ENCODE assay signal across 24 mouse cellular contexts in genomic region chr16:36688076-36688475, GRCm38 (mm10). TPM values are rescaled to one million over a fixed set of nuclear protein-coding genes. Genes with fewer than 3 reads are reported as not detected.
DNase-seq lines count a peak whose midpoint lies in the region; TF ChIP-seq lines count a peak whose summit lies in the region.
"Had no signal": no experiment of that assay in that cellular context is flagged by ENCODE, and none has a peak within 500 bp of the region (broad histone marks: within the 10 kb centered on the region; RNA-seq: fewer than 3 reads in every experiment).

No protein-coding gene starts in this region.

- H3K36me3 ChIP-seq in CH12.LX (replicated peaks in 1 of 2; ENCODE audit: control insufficient read depth in 1 of 2, insufficient read depth in 1 of 2, low read length in 1 of 2): no peaks in the 10 kb centered on the region
- H3K36me3 ChIP-seq in splenic B cell, adult 2 months (ENCODE audit: control insufficient read depth, insufficient read depth, low read length, poor library complexity, severe bottlenecking): no peaks in the 10 kb centered on the region
- H3K36me3 ChIP-seq: embryonic facial prominence, embryonic 13.5 days; embryonic facial prominence, embryonic 15.5 days; forebrain, embryonic 10.5 days; forebrain, embryonic 12.5 days had no signal

- H3K27me3 ChIP-seq in CH12.LX (replicated peaks): no peaks in the 10 kb centered on the region
- H3K27me3 ChIP-seq in splenic B cell, adult 2 months (ENCODE audit: control insufficient read depth, insufficient read depth, low read length, poor library complexity, severe bottlenecking): no peaks in the 10 kb centered on the region
- H3K27me3 ChIP-seq: embryonic facial prominence, embryonic 15.5 days had no signal

- H3K79me2 ChIP-seq in CH12.LX (replicated peaks; ENCODE audit: control insufficient read depth, extremely low read depth, insufficient read depth, poor library complexity, severe bottlenecking): no peaks in the 10 kb centered on the region

- no peak overlapping the region for H3K4me3 ChIP-seq in CH12.LX (replicated peaks in 1 of 3; ENCODE audit: low read depth in 2 of 3, low read length in 2 of 3, poor library complexity in 1 of 3)
- H3K4me3 ChIP-seq: embryonic facial prominence, embryonic 13.5 days; embryonic facial prominence, embryonic 15.5 days; erythroblast, embryonic 14.5 days; forebrain, embryonic 10.5 days; forebrain, embryonic 12.5 days had no signal

- TF ChIP-seq RAD21 in CH12.LX (IDR thresholded peaks at IDR 0.05; ENCODE audit: low read depth, low read length): no peak

- H3K27ac ChIP-seq in CH12.LX (ENCODE audit: insufficient read depth, low read depth): no peak overlapping the region
- H3K27ac ChIP-seq: embryonic facial prominence, embryonic 13.5 days; embryonic facial prominence, embryonic 15.5 days; forebrain, embryonic 10.5 days; forebrain, embryonic 12.5 days had no signal

- TF ChIP-seq CTCF in CH12.LX (conservative IDR thresholded peaks at IDR 0.05 in 1 of 2, IDR thresholded peaks at IDR 0.05 in 1 of 2; ENCODE audit: low read depth in 2 of 2, low read length in 2 of 2): no peak

- H3K4me1 ChIP-seq in CH12.LX (ENCODE audit: control insufficient read depth in 1 of 2, insufficient read depth in 2 of 2): peaks cover 35 to 72% of the 10 kb centered on the region in 2 experiments
- H3K4me1 ChIP-seq: embryonic facial prominence, embryonic 15.5 days; forebrain, embryonic 10.5 days; forebrain, embryonic 12.5 days had no signal

- H3K9ac ChIP-seq in CH12.LX (ENCODE audit: insufficient read depth, low read depth): peak overlapping the region; percentile 41
- H3K9ac ChIP-seq: embryonic facial prominence, embryonic 13.5 days; embryonic facial prominence, embryonic 15.5 days; forebrain, embryonic 12.5 days had no signal

- TF ChIP-seq POLR2A in CH12.LX (IDR thresholded peaks at IDR 0.05; ENCODE audit: low read depth, low read length): no peak

- dilution Hi-C loops in CH12.LX (cut with MboI; ENCODE audit: extremely low pct_ligation_motif_present, extremely low pct_unique_long_range_greater_than_20kb, low sequenced_read_pairs): no loop called here

- DNase-seq in A20 (ENCODE audit: low read depth, low spot score) (peak; percentile 33), CH12.LX (ENCODE audit: extremely low read depth) (no peak)
- peak; percentile 49 for DNase-seq in splenic B cell, adult 2 months (ENCODE audit: low read depth, low spot score)
- no peak for DNase-seq in heart, adult 8-10 months (ENCODE audit: low spot score)
- DNase-seq in left cerebral cortex, adult 9 months (ENCODE audit: low spot score in 2 of 2): no peak
- DNase-seq: adrenal gland, adult 2 months; adrenal gland, postnatal 10 days; adrenal gland, postnatal 25 days; B cell, adult 2 months; cerebellum, adult 11 months; cerebellum, adult 18-20 months; cerebellum, adult 8-10 months; cerebellum, adult 9-11 months; cerebellum, postnatal 14 days; cerebellum, postnatal 36 days; embryo, embryonic 11 days had no signal

- TF ChIP-seq EP300 in CH12.LX (IDR thresholded peaks at IDR 0.05; ENCODE audit: low read length): peak; percentile 42; the same call in 1 of the 2 replicates

- in situ Hi-C loops in CH12.LX (cut with MboI; ENCODE audit: low pct_ligation_motif_present, low pct_unique_long_range_greater_than_20kb, low sequenced_read_pairs): no loop called here

- peak overlapping the region; percentile 67 for H3K4me2 ChIP-seq in CH12.LX (ENCODE audit: insufficient read depth, low read depth, poor library complexity, severe bottlenecking)
- H3K4me2 ChIP-seq: embryonic facial prominence, embryonic 13.5 days; embryonic facial prominence, embryonic 15.5 days; forebrain, embryonic 12.5 days had no signal

- no peaks in the 10 kb centered on the region for H3K9me3 ChIP-seq in CH12.LX (replicated peaks; ENCODE audit: low read length)
- H3K9me3 ChIP-seq: embryonic facial prominence, embryonic 13.5 days; embryonic facial prominence, embryonic 15.5 days; forebrain, embryonic 10.5 days; forebrain, embryonic 12.5 days had no signal

TF ChIP-seq in CH12.LX, 34 proteins besides CTCF, POLR2A, EP300 and RAD21:
- TF ChIP-seq GABPA (IDR thresholded peaks at IDR 0.05; ENCODE audit: insufficient replicate concordance, low read depth, low read length) (no peak), BHLHE40 (IDR thresholded peaks at IDR 0.05; ENCODE audit: low read depth, low read length) (no peak), ETS1 (conservative IDR thresholded peaks at IDR 0.05; ENCODE audit: low read depth, low read length) (peak; percentile 47; the same call in 1 of the 2 replicates), ZNF384 (IDR thresholded peaks at IDR 0.05; ENCODE audit: low read depth, low read length) (no peak), RCOR1 (conservative IDR thresholded peaks at IDR 0.05; ENCODE audit: low read depth, low read length) (no peak), MAX (IDR thresholded peaks at IDR 0.05; ENCODE audit: low read length) (no peak), MEF2A (IDR thresholded peaks at IDR 0.05; ENCODE audit: borderline replicate concordance, low read depth, low read length) (peak; percentile 82; the same call in 1 of the 2 replicates), PAX5 (IDR thresholded peaks at IDR 0.05; ENCODE audit: low read length) (no peak), IRF4 (IDR thresholded peaks at IDR 0.05; ENCODE audit: low read depth, low read length) (peak; percentile 61; the same call in 1 of the 2 replicates), POLR2AphosphoS2 (IDR thresholded peaks at IDR 0.05; ENCODE audit: low read depth, low read length) (no peak)
TF ChIP-seq in CH12.LX: peak in this region for 3.

RNA-seq across cellular contexts. Expression of gene Ildr1, which starts 5.7 kb away (rescaled TPM):
- total RNA-seq in CH12.LX (2012; rRNA removed): 0.34 and 0.76 TPM in 2 replicates
- 0.34 and 0.80 TPM in 2 replicates for total RNA-seq in CH12.LX (2014; rRNA removed)
- polyA plus RNA-seq in CH12.LX (2012; ENCODE audit: insufficient read length, low read depth): 0.81 and 1.1 TPM in 2 replicates
- not detected for total RNA-seq in heart, adult 8-10 months (2022)
- total RNA-seq: adrenal gland, adult 2 months; adrenal gland, postnatal 25 days; common myeloid progenitor, adult 5-6 weeks; MEL had no signal
- polyA plus RNA-seq: adrenal gland, adult 2 months; erythroblast, embryonic 14.5 days; forebrain, embryonic 14.5 days had no signal

RNA-seq across cellular contexts. Expression of gene Cd86, which starts 22.2 kb away (rescaled TPM):
- total RNA-seq in CH12.LX (2012; rRNA removed) (60.0 and 113 TPM in 2 replicates), CH12.LX (2014; rRNA removed) (191 and 196 TPM in 2 replicates)
- 91.9 and 102 TPM in 2 replicates for polyA plus RNA-seq in CH12.LX (2012; ENCODE audit: insufficient read length, low read depth)
- 1 to 10 TPM in 2 of 4 experiments, under 1 TPM in 2; 0.47 to 1.3 (median 0.97) TPM for total RNA-seq in heart, adult 8-10 months (2022)
- total RNA-seq: MEL had no signal
- polyA plus RNA-seq: erythroblast, embryonic 14.5 days had no signal

Comparison
In these comparisons a context has a peak if more than half of its experiments do, and no peak if none do; other contexts are left out.
1. DNase-seq: peak in A20 (single experiment) and splenic B cell, adult 2 months (single experiment); none in CH12.LX (single experiment), heart, adult 8-10 months (single experiment) and left cerebral cortex, adult 9 months (0 of 2).
2. RNA of gene Cd86, which starts 22.2 kb away (total RNA-seq): 60.0 to 196 TPM in CH12.LX; 0.47 to 1.3 TPM in heart, adult 8-10 months; every median in the first group is over 10 times any median in the second.